Mouse (Mus musculus) thymus, adult 2 months (tissue): ENCODE measurements around the gene Cldn6.

Experiments
- CTCF ChIP-seq: fragments of 200-500 bp; IDR thresholded peaks from 2 replicates; pipeline ENCODE4 v1.5.1; 2012; ENCODE audit warnings: mild to moderate bottlenecking, control low read depth, low read length, moderate library complexity, borderline replicate concordance; ENCODE audit not compliant: control insufficient read depth, poor library complexity, insufficient read depth; ENCODE audit errors: extremely low read depth
- POLR2A ChIP-seq: fragments of 200-500 bp; IDR thresholded peaks from 2 replicates; pipeline ENCODE4 v1.6.1; 2012; ENCODE audit warnings: mild to moderate bottlenecking, low read length, control low read depth, moderate library complexity; ENCODE audit not compliant: control insufficient read depth, poor library complexity, insufficient read depth; ENCODE audit errors: extremely low read depth

DNA sequence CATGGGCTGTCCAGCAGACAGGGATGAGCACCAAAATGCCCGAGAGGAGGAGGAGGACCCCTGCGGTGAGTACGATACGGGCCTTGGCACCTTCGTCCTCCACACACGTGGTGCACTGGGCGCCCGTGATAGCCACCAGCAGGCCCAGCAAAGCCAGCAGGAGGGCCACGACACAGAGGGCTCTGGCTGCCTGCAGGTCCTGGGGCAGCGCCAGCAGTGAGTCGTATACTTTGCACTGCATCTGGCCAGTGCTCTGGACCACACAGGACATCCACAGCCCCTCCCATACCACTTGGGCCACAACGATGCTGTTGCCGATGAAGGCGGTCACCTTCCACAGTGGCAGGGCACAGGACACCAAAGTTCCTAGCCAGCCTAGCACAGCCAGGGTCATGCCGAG lies 4.2 kb downstream of the Cldn6 start:
- TF ChIP-seq CTCF (no peak), POLR2A (no peak)
